Comparison of ENCODE assay signal across 25 mouse cellular contexts in genomic region chr7:123248166-123248565, GRCm38 (mm10). TPM values are rescaled to one million over a fixed set of nuclear protein-coding genes. Genes with fewer than 3 reads are reported as not detected.
"Had no signal": no experiment of that assay in that cellular context is flagged by ENCODE, and none has a peak within 500 bp of the region (broad histone marks: within the 10 kb centered on the region; RNA-seq: fewer than 3 reads in every experiment).

No protein-coding gene starts in this region.

- H3K27me3 ChIP-seq: heart, embryonic 12.5 days; hindbrain, embryonic 12.5 days; kidney, embryonic 15.5 days; limb, embryonic 13.5 days; limb, embryonic 15.5 days; liver, embryonic 12.5 days had no signal

- H3K4me1 ChIP-seq: hindbrain, embryonic 10.5 days; hindbrain, embryonic 12.5 days; kidney, embryonic 15.5 days; limb, embryonic 13.5 days; limb, embryonic 15.5 days had no signal

- H3K4me2 ChIP-seq: heart, embryonic 12.5 days; hindbrain, embryonic 12.5 days; hindbrain, embryonic 14.5 days; kidney, embryonic 15.5 days; limb, embryonic 13.5 days; limb, embryonic 15.5 days; liver, embryonic 12.5 days had no signal

- H3K27ac ChIP-seq: gastrocnemius, adult 2 months; heart, embryonic 10.5 days; hindbrain, embryonic 10.5 days; hindbrain, embryonic 12.5 days; hindbrain, embryonic 14.5 days; kidney, embryonic 15.5 days; kidney, postnatal 0 days; limb, embryonic 13.5 days; limb, embryonic 15.5 days; liver, embryonic 12.5 days; liver, embryonic 14.5 days had no signal

- DNase-seq: gastrocnemius, adult 2 months; gastrocnemius, postnatal 10 days; gastrocnemius, postnatal 25 days; heart, adult 18-20 months; heart, postnatal 10 days; heart, postnatal 4 days; kidney, adult 11 months; kidney, postnatal 14 days; kidney, postnatal 36 days; layer of hippocampus, adult 9-11 months; layer of hippocampus, postnatal 36 days; left cerebral cortex, postnatal 4 days had no signal

- H3K9me3 ChIP-seq: heart, embryonic 10.5 days; heart, embryonic 12.5 days; hindbrain, embryonic 10.5 days; hindbrain, embryonic 12.5 days; kidney, embryonic 15.5 days; limb, embryonic 13.5 days; limb, embryonic 15.5 days; liver, embryonic 12.5 days had no signal

- H3K36me3 ChIP-seq: heart, embryonic 10.5 days; heart, embryonic 12.5 days; hindbrain, embryonic 10.5 days; hindbrain, embryonic 12.5 days; kidney, embryonic 15.5 days; limb, embryonic 13.5 days; limb, embryonic 15.5 days; liver, embryonic 12.5 days had no signal

- H3K9ac ChIP-seq: heart, embryonic 12.5 days; hindbrain, embryonic 12.5 days; hindbrain, embryonic 14.5 days; kidney, embryonic 15.5 days; limb, embryonic 13.5 days; limb, embryonic 15.5 days; liver, embryonic 12.5 days; liver, embryonic 14.5 days had no signal

- H3K4me3 ChIP-seq: gastrocnemius, adult 2 months; heart, embryonic 10.5 days; heart, embryonic 12.5 days; hindbrain, embryonic 10.5 days; hindbrain, embryonic 12.5 days; kidney, embryonic 15.5 days; limb, embryonic 13.5 days; limb, embryonic 15.5 days; liver, embryonic 12.5 days had no signal

- ATAC-seq: hindbrain, embryonic 16.5 days; liver, embryonic 12.5 days had no signal

RNA-seq across cellular contexts. Expression of gene Slc5a11, which starts 33.6 kb away (rescaled TPM):
- polyA plus RNA-seq: hindbrain, embryonic 12.5 days; hindbrain, embryonic 14.5 days; limb, embryonic 11.5 days; limb, embryonic 15.5 days had no signal
